Mouse (Mus musculus) liver, embryonic 14.5 days (tissue): ENCODE results near the gene Apoe. TPM values are rescaled to one million over a fixed set of nuclear protein-coding genes. Genes with fewer than 3 reads are reported as not detected.
"Not testable (repeated sequence)": the region's sequence is repeated elsewhere in the genome, so short reads cannot be mapped to it uniquely, and the experiment has no call there.

Experiments used
- ATAC-seq: fragments of 200-750 bp; cut with Nextera tagmentation; 2 replicates; pipeline ENCODE4 v1.8.0; 2017; ENCODE audit warnings: moderate number of reproducible peaks, mild to moderate bottlenecking, moderate library complexity; ENCODE audit not compliant: insufficient read depth
- DNase-seq, 3 experiments: peaks; one replicate each; pipeline ENCODE4 v3.0.0-alpha.2; 2012 to 2013; ENCODE audit warnings: low read depth in 3 of 3, low spot score in 3 of 3
- H3K27ac ChIP-seq: fragments of 300-500 bp; sonication (generic); 2 replicates; pipeline ENCODE4 v1.5.1; 2014; ENCODE audit warnings: moderate library complexity, mild to moderate bottlenecking, control low read depth, inconsistent platforms
- H3K27me3 ChIP-seq: fragments of 300-500 bp; sonication (generic); 2 replicates; pipeline ENCODE4 v1.6.1; 2014; ENCODE audit warnings: mild to moderate bottlenecking, low read length, moderate library complexity; ENCODE audit not compliant: control insufficient read depth, insufficient read depth
- H3K36me3 ChIP-seq: fragments of 300-500 bp; sonication (generic); replicated peaks from 2 replicates; pipeline ENCODE4 v1.6.1; 2014; ENCODE audit warnings: low read depth; ENCODE audit not compliant: control insufficient read depth, insufficient read depth
- H3K4me1 ChIP-seq, 2 experiments: fragments of 200-500 bp in 1 of 2; fragments of 300-500 bp in 1 of 2; sonication (generic) in 1 of 2; replicated peaks; 2 replicates each; pipeline ENCODE4 v1.6.1; 2012 to 2014; ENCODE audit warnings: antibody characterized with exemption in 1 of 2, inconsistent platforms in 1 of 2, low read length in 1 of 2; ENCODE audit not compliant: control insufficient read depth in 2 of 2, insufficient read depth in 2 of 2
- H3K4me2 ChIP-seq: fragments of 300-500 bp; sonication (generic); 2 replicates; pipeline ENCODE4 v1.6.1; 2014; ENCODE audit warnings: low read depth, mild to moderate bottlenecking, control low read depth, moderate library complexity
- H3K4me3 ChIP-seq, 2 experiments: fragments of 200-500 bp in 1 of 2; fragments of 300-500 bp in 1 of 2; sonication (generic) in 1 of 2; 2 replicates each; pipeline ENCODE4 v1.5.1; 2012 to 2014; ENCODE audit warnings: low read depth in 2 of 2, low read length in 2 of 2, mild to moderate bottlenecking in 2 of 2, control low read depth in 1 of 2, inconsistent platforms in 1 of 2, moderate library complexity in 1 of 2; ENCODE audit not compliant: insufficient read depth in 1 of 2
- H3K9ac ChIP-seq: fragments of 300-500 bp; sonication (generic); replicated peaks from 2 replicates; pipeline ENCODE4 v1.6.1; 2014; ENCODE audit warnings: mild to moderate bottlenecking, control low read depth, moderate library complexity
- H3K9me3 ChIP-seq: fragments of 300-500 bp; sonication (generic); 2 replicates; pipeline ENCODE4 v1.6.1; 2016; ENCODE audit warnings: low read length, mixed read lengths; ENCODE audit not compliant: control insufficient read depth
- CTCF ChIP-seq: IDR thresholded peaks from 2 replicates; pipeline ENCODE4 v1.5.1; 2016; ENCODE audit warnings: antibody characterized with exemption, low read depth, control low read depth
- EP300 ChIP-seq: IDR thresholded peaks from 2 replicates; pipeline ENCODE4 v1.6.1; 2016; ENCODE audit warnings: antibody characterized with exemption, low read depth
- WGBS: fragments of 180-500 bp; shearing (Covaris S2); extraction: QIAGEN DNeasy Blood & Tissue Kit; methylation state at CpG from one replicate; pipeline ENCODE4 v1.1.7; 2014; ENCODE audit not compliant: insufficient replicate concordance; 5-methylcytosine and 5-hydroxymethylcytosine counted together
- polyA plus RNA-seq, 2 experiments: library from polyadenylated mRNA; depleted of rRNA in 1 of 2; stranded (reverse) in 1 of 2; unstranded in 1 of 2; fragments of >200 nt; fragmentation: Nextera tagmentation in 1 of 2; extraction: Ambion mirVana in 1 of 2; gene quantifications; 2 replicates each; pipeline versions ENCODE4 v1.2.1 to v1.2.3; 2012 to 2014

Apoe gene
- polyA plus RNA-seq, 2 experiments = 1,630 to 2,400 TPM

- H3K4me3 ChIP-seq = peak within 1 kb of the TSS; percentile 29 to 37
- no peaks in the 10 kb centered on the region for H3K27me3 ChIP-seq
- H3K9me3 ChIP-seq = no peaks in the 10 kb centered on the region
- 61% methylated on average over 28 of the region's 28 CpGs for WGBS
- peak within 1 kb of the TSS; percentile 44 for H3K4me2 ChIP-seq
- no peak for TF ChIP-seq EP300
- no peak for TF ChIP-seq CTCF
- H3K4me1 ChIP-seq = peaks cover 12 to 42% of the 10 kb centered on the region in 2 experiments
- ATAC-seq (peak; percentile 5; the same call in 1 of the 2 replicates), DNase-seq (no peak)
- H3K9ac ChIP-seq = no peak within 1 kb of the TSS
- H3K36me3 ChIP-seq = peaks cover 4% of the 10 kb centered on the region
- peak within 1 kb of the TSS; percentile 60 for H3K27ac ChIP-seq
These were observed 6.8 kb downstream of the Apoe start, which contains the start of gene Apoc1 for GRCm38 (mm10) chr7:19691873-19692865. TSS of gene Apoc1 (minus strand) at chr7:19692660.

- no peak for ATAC-seq
- Histone ChIP-seq H3K27me3 (no peaks in the 10 kb centered on the region), H3K9me3 (no peaks in the 10 kb centered on the region), H3K36me3 (no peaks in the 10 kb centered on the region; the same call in 1 of the 2 replicates), H3K9ac (no peak overlapping the region), H3K4me2 (peak overlapping the region; percentile 31), H3K4me3 (peak overlapping the region; percentile 3 to 4; a peak in 2 of 4 replicates), H3K4me1 (peaks cover 12 to 48% of the 10 kb centered on the region in 2 experiments), H3K27ac (no peak overlapping the region)
- WGBS = 63% methylated on average over 6 of the region's 6 CpGs
- no peak for TF ChIP-seq EP300
- no peak for TF ChIP-seq CTCF
- no peak for DNase-seq
These were observed 7.6 kb downstream of the Apoe start for GRCm38 (mm10) chr7:19691434-19691833.

- Histone ChIP-seq H3K4me2 (no peak overlapping the region), H3K27ac (no peak overlapping the region), H3K4me1 (peaks cover 12 to 45% of the 10 kb centered on the region in 2 experiments), H3K36me3 (no peaks in the 10 kb centered on the region), H3K27me3 (no peaks in the 10 kb centered on the region), H3K9me3 (no peaks in the 10 kb centered on the region), H3K9ac (no peak overlapping the region), H3K4me3 (no peak overlapping the region)
- no peak for DNase-seq
- 66% methylated on average over 4 of the region's 4 CpGs for WGBS
- TF ChIP-seq CTCF = no peak
- TF ChIP-seq EP300 = no peak
- ATAC-seq = no peak
These were observed 8.1 kb downstream of the Apoe start for GRCm38 (mm10) chr7:19690845-19691244.

- Histone ChIP-seq H3K9me3 (no peaks in the 10 kb centered on the region), H3K4me3 (no peak overlapping the region), H3K4me1 (peaks cover 0 to 34% of the 10 kb centered on the region in 2 experiments; a peak in 3 of 4 replicates), H3K27me3 (no peaks in the 10 kb centered on the region), H3K4me2 (no peak overlapping the region), H3K36me3 (no peaks in the 10 kb centered on the region), H3K9ac (no peak overlapping the region), H3K27ac (no peak overlapping the region)
- DNase-seq (no peak), ATAC-seq (no peak)
- TF ChIP-seq EP300 = no peak
- no peak for TF ChIP-seq CTCF
- 69% methylated on average over 2 of the region's 2 CpGs for WGBS
These were observed 10.4 kb downstream of the Apoe start for GRCm38 (mm10) chr7:19688611-19689010.

- DNase-seq (no peak), ATAC-seq (no peak)
- Histone ChIP-seq H3K27me3 (no peaks in the 10 kb centered on the region), H3K27ac (no peak overlapping the region), H3K4me3 (no peak overlapping the region), H3K9ac (no peak overlapping the region), H3K4me1 (peaks cover 0 to 35% of the 10 kb centered on the region in 2 experiments; a peak in 3 of 4 replicates), H3K36me3 (no peaks in the 10 kb centered on the region), H3K9me3 (no peaks in the 10 kb centered on the region), H3K4me2 (no peak overlapping the region)
- TF ChIP-seq CTCF (no peak), EP300 (no peak)
- 82% methylated on average over 10 of the region's 10 CpGs for WGBS
These were observed 10.9 kb downstream of the Apoe start for GRCm38 (mm10) chr7:19688101-19688500.

- peak; percentile 51 for ATAC-seq
- 30% methylated on average over 8 of the region's 8 CpGs for WGBS
These were observed 11.9 kb downstream of the Apoe start for GRCm38 (mm10) chr7:19686927-19687583.

More at GRCm38 (mm10) chr7:19686927-19687583, 11.9 kb downstream of the Apoe start:
- not testable (repeated sequence) for H3K36me3 ChIP-seq, DNase-seq, H3K4me3 ChIP-seq, H3K27ac ChIP-seq, H3K27me3 ChIP-seq, H3K4me2 ChIP-seq, H3K9me3 ChIP-seq, H3K9ac ChIP-seq
- H3K4me1 ChIP-seq = peaks cover 0 to 32% of the 10 kb centered on the region in 2 experiments; a peak in 3 of 4 replicates
